Mouse (Mus musculus): ENCODE measurements at regions not wholly inside any gene's neighbourhood (a gene's known extent, or its start where the extent isn't known, plus 50 kb on each side); places are given as distances from the start of the nearest gene placed in this dataset.
A peak's percentile ranks its signal among the peaks of the same experiment; 100 is the strongest.

GRCm38 (mm10) chr19:23044510-23045464 lies 96.2 kb upstream of the Klf9 start:
- Histone ChIP-seq H3K4me3 (ENCODE audit: insufficient read depth, low read length) (no peak overlapping the region), H3K4me1 (ENCODE audit: control insufficient read depth, insufficient read depth, low read length) (no peaks in the 10 kb centered on the region), H3K27ac (ENCODE audit: insufficient read depth, low read depth, low read length) (no peak overlapping the region)
- TF ChIP-seq POLR2A (IDR thresholded peaks at IDR 0.05; ENCODE audit: borderline replicate concordance, low read depth, low read length), result no peak
- no peak for TF ChIP-seq CTCF (IDR thresholded peaks at IDR 0.05; ENCODE audit: low read depth, low read length)

GRCm38 (mm10) chr19:23051456-23051855 lies 89.6 kb upstream of the Klf9 start:
- H3K27ac ChIP-seq (ENCODE audit: insufficient read depth, low read depth, low read length), result no peak overlapping the region
- TF ChIP-seq CTCF (IDR thresholded peaks at IDR 0.05; ENCODE audit: low read depth, low read length) (no peak), POLR2A (IDR thresholded peaks at IDR 0.05; ENCODE audit: borderline replicate concordance, low read depth, low read length) (no peak)
- no peak overlapping the region for H3K4me3 ChIP-seq (ENCODE audit: insufficient read depth, low read length)
- no peaks in the 10 kb centered on the region for H3K4me1 ChIP-seq (ENCODE audit: control insufficient read depth, insufficient read depth, low read length)

GRCm38 (mm10) chr19:23054440-23054839 lies 86.6 kb upstream of the Klf9 start:
- Histone ChIP-seq H3K4me1 (ENCODE audit: control insufficient read depth, insufficient read depth, low read length) (peaks cover 3% of the 10 kb centered on the region), H3K4me3 (ENCODE audit: insufficient read depth, low read length) (no peak overlapping the region), H3K27ac (ENCODE audit: insufficient read depth, low read depth, low read length) (no peak overlapping the region)
- TF ChIP-seq POLR2A (IDR thresholded peaks at IDR 0.05; ENCODE audit: borderline replicate concordance, low read depth, low read length) (no peak), CTCF (IDR thresholded peaks at IDR 0.05; ENCODE audit: low read depth, low read length) (no peak)

- no peak for TF ChIP-seq POLR2A (IDR thresholded peaks at IDR 0.05; ENCODE audit: borderline replicate concordance, low read depth, low read length)
- TF ChIP-seq CTCF (IDR thresholded peaks at IDR 0.05; ENCODE audit: low read depth, low read length), result no peak
- Histone ChIP-seq H3K4me1 (ENCODE audit: control insufficient read depth, insufficient read depth, low read length) (peaks cover 3% of the 10 kb centered on the region), H3K27ac (ENCODE audit: insufficient read depth, low read depth, low read length) (no peak overlapping the region), H3K4me3 (ENCODE audit: insufficient read depth, low read length) (no peak overlapping the region)
Observed at GRCm38 (mm10) chr19:23055916-23056805, 84.9 kb upstream of the Klf9 start.

- TF ChIP-seq POLR2A (IDR thresholded peaks at IDR 0.05; ENCODE audit: borderline replicate concordance, low read depth, low read length) (no peak), CTCF (IDR thresholded peaks at IDR 0.05; ENCODE audit: low read depth, low read length) (no peak)
- Histone ChIP-seq H3K4me1 (ENCODE audit: control insufficient read depth, insufficient read depth, low read length) (peaks cover 3% of the 10 kb centered on the region), H3K27ac (ENCODE audit: insufficient read depth, low read depth, low read length) (no peak overlapping the region), H3K4me3 (ENCODE audit: insufficient read depth, low read length) (peak overlapping the region; percentile 43)
Observed at GRCm38 (mm10) chr19:23056851-23057707, 83.9 kb upstream of the Klf9 start.

GRCm38 (mm10) chr19:23057739-23058501 lies 83.1 kb upstream of the Klf9 start:
- TF ChIP-seq CTCF (IDR thresholded peaks at IDR 0.05; ENCODE audit: low read depth, low read length) (no peak), POLR2A (IDR thresholded peaks at IDR 0.05; ENCODE audit: borderline replicate concordance, low read depth, low read length) (no peak)
- H3K4me1 ChIP-seq (ENCODE audit: control insufficient read depth, insufficient read depth, low read length), result peaks cover 3% of the 10 kb centered on the region
- peak overlapping the region; percentile 43; the same call in 1 of the 2 replicates for H3K4me3 ChIP-seq (ENCODE audit: insufficient read depth, low read length)
- no peak overlapping the region for H3K27ac ChIP-seq (ENCODE audit: insufficient read depth, low read depth, low read length)

GRCm38 (mm10) chr19:23058502-23058900 lies 82.5 kb upstream of the Klf9 start:
- H3K4me1 ChIP-seq (ENCODE audit: control insufficient read depth, insufficient read depth, low read length), result peaks cover 3% of the 10 kb centered on the region
- H3K4me3 ChIP-seq (ENCODE audit: insufficient read depth, low read length), result no peak overlapping the region
- TF ChIP-seq CTCF (IDR thresholded peaks at IDR 0.05; ENCODE audit: low read depth, low read length) (no peak), POLR2A (IDR thresholded peaks at IDR 0.05; ENCODE audit: borderline replicate concordance, low read depth, low read length) (no peak)
- H3K27ac ChIP-seq (ENCODE audit: insufficient read depth, low read depth, low read length), result no peak overlapping the region

- H3K4me1 ChIP-seq (ENCODE audit: control insufficient read depth, insufficient read depth, low read length), result peaks cover 3% of the 10 kb centered on the region
- no peak for TF ChIP-seq CTCF (IDR thresholded peaks at IDR 0.05; ENCODE audit: low read depth, low read length)
- TF ChIP-seq POLR2A (IDR thresholded peaks at IDR 0.05; ENCODE audit: borderline replicate concordance, low read depth, low read length), result no peak
- no peak overlapping the region for H3K27ac ChIP-seq (ENCODE audit: insufficient read depth, low read depth, low read length)
- no peak overlapping the region for H3K4me3 ChIP-seq (ENCODE audit: insufficient read depth, low read length)
Observed at GRCm38 (mm10) chr19:23061081-23061640, 79.9 kb upstream of the Klf9 start.

Measured in bone marrow macrophage, adult 2 months (primary cell).